Mouse (Mus musculus): ENCODE measurements around the gene Lmln. TPM values are rescaled to one million over a fixed set of nuclear protein-coding genes. Genes with fewer than 3 reads are reported as not detected.
"Not testable (repeated sequence)": the region's sequence is repeated elsewhere in the genome, so short reads cannot be mapped to it uniquely, and the experiment has no call there.

The Lmln gene
- polyA plus RNA-seq, 1 experiment from 2014 or later: 0.88 TPM

DNA sequence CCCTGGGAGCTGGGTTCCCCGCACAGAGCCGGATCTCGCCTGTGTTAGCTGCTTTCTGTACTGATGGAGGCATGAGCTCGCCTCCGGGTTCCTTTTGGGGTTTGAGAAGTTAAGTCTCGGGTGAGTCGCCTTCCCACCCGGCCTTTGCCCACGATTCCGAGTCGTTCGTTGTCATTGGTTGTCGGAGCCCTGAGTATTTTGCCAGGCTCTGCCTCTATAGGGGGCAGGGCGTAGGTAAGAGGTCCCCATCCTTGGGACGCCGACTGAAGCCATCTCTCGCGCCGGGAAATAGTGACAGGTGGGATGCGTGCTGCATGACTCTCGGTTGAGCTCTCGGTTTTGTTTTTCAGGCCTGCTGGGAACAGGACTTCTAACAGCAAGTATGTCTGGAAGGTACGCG, 5.5 kb upstream of the Lmln start:
- DNase-seq (ENCODE audit: low spot score): no peak

DNA sequence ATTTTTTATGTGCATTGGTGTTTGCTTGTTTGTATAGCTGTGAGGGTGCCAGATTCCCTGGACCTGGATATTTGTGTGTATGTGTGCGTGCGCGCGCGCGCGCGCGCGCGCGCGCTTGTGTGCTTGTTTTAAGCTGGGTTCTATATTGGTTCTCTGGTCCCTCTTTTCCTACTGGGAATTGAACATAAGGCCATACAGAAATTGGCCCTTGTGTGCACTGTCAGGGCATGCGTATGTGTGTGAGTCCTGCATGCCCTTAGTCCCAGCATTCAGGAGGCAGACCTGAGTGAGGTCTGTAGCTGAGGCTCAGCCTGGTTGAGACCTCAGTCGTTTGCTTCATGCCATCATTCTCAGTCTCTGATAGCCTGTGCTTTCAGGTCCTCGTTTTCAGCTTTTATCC, 4.3 kb upstream of the Lmln start:
- no peak for DNase-seq (ENCODE audit: low spot score)

DNA sequence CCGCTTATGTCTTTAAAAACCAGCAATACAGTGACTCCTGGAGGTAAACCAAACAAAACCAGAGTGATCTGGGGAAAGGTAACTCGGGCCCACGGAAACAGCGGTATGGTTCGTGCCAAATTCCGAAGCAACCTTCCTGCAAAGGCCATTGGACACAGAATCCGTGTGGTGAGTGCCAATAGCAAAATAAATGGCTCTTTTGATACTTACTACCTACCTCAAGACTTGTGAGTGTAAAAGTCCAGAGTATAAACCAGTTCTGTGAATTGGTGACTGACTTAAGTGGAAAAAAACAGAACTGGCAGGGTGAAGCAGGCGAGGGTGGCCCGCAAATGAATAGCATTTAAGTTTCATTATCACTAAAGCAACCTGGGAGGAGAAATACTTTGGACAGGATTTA, 3.7 kb upstream of the Lmln start:
- DNase-seq (ENCODE audit: low spot score): not testable (repeated sequence)

DNA sequence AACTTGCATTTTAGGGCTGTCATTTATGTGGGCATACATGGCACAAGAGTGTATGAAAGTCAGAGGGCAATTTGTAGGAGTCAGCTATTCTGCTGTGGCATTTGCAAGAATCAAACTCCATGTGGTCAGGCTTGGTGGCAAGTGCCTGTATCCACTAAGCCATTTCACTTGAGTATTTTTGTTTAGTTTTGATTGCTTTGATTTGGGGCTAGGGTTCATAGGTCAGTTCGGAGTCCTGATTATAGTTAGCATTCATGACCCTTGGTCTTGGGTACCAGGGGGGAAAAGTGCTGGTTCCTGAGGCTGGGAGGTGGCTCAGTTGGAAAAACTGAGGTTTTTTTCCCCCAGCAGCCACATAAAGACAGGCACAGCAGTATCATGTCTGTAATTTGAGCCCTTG, 2.9 kb upstream of the Lmln start:
- DNase-seq (ENCODE audit: low spot score): no peak

DNA sequence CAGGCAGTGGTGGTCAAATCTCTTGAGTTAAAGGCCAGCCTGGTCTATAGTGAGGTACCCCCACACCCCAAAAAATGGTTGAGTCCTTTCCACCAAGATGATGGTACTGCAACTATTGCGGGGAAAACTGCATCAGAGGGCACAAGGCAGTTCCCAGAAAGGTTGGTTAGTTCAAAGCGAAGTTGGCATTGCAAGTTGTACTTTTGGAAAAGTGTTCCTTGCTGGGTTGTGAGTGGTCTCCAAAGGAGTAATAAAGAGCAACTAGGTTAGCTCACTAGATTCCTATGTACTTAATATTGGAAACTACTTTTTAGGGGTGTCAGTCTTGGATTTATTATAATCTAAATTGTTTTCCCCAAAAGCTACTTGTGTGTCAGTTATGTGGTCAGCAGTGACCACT, 1.4 kb upstream of the Lmln start:
- DNase-seq (ENCODE audit: low spot score): no peak

DNA sequence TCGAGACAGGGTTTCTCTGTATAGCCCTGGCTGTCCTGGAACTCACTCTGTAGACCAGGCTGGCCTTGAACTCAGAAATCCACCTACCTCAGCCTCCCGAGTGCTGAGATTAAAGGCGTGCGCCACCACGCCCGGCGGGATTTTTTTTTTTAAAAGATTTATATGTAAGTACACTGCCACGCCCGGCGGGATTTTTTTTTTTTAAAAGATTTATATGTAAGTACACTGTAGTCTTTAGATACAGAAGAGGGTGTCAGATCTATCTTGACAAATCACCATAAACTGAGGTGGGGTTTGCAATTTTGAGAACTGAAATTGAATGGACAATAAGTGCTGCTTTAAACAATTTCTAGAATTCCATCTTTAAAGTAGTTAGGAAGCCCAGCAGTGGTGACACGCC, 921 bp upstream of the Lmln start:
- no peak for DNase-seq (ENCODE audit: low spot score)

DNA sequence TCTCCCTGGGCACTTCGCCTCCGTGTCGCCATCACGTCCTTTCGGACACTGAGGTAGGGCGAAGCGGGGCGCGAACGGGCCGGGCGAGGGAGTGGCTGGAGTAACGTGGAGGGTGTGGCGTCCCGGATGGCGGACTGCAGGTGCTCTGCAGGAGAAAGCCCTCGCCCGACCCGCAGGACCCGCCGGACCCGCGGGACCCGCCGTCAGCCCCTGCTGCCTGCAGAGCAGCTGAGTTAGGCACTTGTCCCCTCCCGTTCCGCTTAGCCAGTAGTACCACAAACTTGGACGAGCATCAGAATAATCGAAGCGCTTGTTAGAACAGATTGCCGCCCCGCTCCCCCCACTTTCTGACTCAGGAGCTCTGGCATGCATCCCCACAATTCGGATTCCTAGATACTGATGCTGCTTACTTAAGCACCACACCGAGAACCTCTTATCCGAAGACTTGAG, 386 bp downstream of the Lmln start:
- no peak for DNase-seq (ENCODE audit: low spot score)

DNA sequence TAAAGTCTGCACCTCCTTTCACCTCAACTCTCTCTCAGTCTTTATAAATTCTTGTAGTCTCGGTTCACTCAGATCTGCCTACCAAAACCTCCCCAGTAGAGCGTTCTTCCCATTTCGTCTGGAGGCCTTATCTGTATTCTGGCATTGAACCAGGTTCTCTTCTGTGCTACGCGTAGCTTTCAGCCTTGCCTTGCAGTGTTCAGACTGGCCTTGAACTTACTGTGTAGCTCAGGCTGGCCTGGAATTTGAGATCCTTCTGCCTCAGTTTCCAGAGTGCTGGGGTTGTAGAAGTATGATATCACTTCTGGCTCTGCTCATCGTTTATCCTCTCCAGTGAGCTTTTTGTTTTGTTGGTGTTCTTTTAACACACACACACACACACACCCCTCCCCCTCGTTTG, 946 bp downstream of the Lmln start:
- no peak for DNase-seq (ENCODE audit: low spot score)

DNA sequence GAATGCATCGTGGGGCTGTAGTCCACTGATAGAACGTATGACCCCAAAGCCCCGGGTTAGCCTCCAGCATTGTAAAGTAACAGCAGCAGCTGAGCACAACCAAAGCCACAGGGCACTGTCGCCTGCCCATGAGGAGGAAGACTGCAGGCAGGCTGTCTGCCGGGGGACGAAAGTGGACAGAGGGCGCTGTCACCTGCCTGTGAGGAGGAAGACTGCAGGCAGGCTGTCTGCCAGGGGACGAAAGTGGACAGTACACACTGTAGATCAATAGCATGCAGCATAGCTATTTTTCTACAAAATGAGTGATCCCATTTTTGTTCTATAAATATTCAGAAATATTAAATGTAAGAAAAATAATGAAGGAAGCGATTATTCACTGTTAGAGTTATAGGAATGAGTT, 2.3 kb downstream of the Lmln start:
- no peak for DNase-seq (ENCODE audit: low spot score)

DNA sequence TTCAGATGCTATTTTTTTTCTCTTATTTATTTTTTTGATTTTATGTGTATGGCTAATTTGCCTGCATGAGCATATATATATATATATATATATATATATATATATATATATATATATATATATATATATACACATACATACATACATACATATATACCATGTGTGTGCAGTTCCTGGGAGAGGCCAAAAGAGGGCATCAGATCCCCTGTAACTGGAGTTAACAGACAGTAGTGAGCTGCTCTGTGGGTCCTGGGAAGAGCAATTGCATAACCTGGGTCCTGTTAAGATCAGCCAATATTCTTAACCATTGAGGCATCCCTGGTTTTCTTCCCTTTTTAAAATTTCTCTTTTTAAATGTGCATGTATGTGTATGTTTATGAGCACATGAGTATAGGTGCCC, 8.6 kb downstream of the Lmln start:
- no peak for DNase-seq (ENCODE audit: low spot score)

DNA sequence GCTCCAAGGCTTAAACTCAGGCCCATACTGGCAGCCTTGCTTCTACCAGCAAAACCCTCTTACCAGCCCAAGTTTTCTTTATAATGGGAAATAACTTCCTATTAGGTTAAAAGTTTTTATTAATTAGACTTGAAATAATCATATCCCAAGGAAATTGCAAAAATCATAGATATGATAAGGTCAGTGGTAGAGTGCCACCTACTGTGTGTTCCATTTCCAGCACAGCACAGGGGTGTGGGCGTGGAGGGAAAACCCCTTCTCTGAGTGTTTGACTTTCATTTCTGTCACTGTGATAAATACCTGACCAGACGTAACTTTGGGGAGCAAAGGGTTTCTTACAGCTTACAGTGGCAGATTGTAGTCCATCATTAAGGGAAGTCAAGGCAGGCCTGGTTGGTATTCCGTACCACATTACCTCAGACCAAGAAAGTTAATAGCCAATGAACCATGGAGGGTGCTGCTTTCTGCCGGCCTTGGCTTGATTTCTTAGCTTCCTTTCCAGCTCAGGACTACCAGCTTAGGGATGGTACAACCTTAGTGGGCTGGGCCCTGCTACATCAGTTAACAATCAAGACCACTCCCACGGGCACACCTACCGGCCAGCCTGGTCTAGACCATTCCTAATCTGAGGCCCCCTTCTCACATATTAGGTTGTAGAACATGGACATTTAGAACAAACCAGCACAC, 10.7 kb downstream of the Lmln start:
- no peak for DNase-seq (ENCODE audit: low spot score)

DNA sequence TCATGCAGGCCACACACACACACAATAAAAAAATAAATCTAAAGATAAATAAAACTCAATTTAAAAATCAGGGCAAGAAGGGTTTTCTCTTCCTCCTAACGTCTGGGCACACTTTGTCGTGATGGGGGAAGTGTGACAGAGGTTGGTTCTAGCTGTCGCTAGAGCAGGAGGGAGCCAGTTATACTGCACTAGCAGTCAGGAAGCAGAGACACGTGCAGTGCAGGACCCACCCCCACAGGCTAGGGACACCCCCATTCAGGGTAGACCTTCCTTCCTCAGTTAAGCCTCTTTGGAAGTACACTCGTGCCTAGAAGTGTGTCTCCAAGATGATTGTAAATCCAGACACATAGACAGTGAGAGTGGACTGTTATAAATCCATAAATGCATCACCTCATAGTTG, 12.6 kb downstream of the Lmln start:
- DNase-seq (ENCODE audit: low spot score): no peak

DNA sequence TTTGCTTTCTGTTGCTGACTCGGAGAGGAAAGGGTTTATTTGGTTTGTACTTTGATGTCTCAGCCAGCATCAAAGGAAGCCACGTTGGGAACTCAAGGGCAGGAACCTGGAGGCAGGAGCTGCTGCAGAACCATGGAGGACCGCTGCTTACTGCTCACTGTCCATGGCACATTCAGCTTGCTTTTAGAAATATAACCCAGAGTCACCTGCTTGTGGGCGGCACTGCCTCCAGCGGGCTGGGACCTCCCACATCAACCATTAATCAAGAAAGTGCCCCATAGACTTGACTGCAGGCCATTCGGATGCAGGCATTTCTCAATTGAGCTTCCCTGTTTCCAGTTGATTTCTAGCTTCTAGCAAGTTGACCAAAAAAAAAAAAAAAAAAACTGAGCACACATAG, 13.8 kb downstream of the Lmln start:
- no peak for DNase-seq (ENCODE audit: low spot score)

DNA sequence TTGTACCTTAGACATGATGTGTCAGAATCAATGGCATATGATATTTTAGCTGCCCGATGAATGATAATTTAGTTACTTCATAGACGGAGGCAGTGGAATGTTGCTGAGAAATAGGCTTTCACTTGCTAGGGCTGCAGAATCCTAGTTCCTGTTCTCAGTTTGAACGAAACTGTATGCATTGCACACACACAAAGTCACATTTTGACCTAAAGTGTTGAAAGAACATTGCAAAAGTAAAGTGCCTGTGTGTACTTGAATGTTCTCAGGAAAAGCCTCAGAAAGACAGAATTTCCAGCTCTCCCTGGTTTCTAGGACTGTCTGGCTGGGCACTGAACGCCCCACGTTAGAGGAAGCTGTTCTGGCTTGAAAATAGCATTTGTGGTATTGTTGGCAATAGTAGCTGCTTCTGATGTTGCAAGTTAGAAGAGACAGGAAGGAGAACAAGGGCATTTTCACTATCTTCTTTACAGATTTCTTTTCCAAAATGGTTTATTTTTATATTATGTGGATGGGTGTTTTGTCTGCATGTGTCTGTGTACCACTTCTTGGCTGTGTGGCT, 14.8 kb downstream of the Lmln start:
- no peak for DNase-seq (ENCODE audit: low spot score)

DNA sequence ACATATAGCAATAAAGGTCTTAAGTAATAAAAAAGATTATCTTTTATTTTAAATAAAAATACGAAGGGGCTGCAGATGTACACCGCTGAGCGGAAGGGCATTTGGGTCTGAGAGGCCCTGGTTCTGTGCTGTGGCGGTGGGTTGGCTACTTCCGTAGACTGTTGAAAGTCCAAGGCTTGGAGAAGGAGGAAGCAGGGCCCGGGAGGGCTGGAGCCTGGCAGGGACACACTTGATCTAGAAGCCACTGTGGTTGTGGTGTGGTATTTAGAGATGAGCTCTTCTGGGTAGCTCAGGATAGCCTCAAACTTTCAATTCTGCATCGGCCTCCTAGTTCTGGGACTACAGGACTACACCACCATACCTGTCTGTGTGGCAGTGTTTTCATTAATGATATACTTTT, 17.7 kb downstream of the Lmln start:
- DNase-seq (ENCODE audit: low spot score): no peak

DNA sequence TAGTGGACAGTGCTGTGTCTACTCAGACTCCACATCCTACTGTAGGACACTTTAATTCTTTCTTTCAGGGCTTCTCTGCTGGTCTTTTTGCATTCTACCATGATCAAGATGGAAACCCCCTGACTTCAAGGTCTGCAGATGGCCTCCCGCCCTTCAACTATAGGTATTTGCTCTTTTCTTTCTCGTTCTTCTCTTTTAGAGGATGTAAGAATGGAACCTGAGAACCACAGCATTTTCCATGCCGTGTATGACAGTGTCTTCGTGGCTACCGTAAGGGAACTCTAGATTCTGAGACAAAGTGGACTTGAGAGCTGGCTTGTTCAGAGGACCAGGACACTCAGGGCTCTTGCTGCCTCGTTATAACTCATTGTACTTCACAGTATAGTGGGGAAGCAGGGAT, 20.6 kb downstream of the Lmln start:
- no peak for DNase-seq (ENCODE audit: low spot score)

DNA sequence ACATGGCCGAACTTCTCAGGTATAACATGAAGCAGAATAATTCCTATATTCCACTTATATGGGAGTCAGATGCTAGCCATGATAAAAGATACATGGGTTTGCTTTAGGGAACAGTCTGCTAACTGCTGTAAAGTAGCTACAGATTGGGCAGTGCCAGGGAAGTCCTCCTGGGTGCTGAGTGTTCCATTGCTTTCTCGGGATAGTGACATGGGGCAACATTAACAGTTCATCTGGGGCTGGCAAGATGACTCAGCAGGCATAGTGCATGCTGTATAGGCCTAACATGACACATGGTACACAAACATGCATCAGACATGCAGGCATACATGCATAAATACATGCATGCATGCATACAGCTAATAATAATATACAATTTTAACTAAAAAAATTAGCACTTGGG, 21.7 kb downstream of the Lmln start:
- no peak for DNase-seq (ENCODE audit: low spot score)

DNA sequence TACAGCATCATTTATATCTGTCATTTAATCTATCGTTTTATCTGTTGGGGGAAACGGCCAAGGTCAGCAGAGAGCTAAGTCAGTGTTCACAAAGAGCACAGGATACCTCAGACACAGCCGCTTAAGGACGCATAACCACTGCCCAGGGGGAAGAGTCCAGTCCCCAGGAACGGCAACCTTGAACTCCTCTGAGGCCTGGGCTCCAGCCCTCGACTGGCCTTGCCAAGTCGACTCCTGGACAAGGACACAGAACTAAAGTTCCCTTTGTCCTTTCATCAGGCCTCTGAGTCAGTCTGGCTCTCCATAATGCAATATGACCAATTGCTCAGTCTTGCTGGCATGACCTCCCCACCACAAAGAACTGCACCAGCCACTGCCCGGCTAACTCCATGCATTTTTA, 23.3 kb downstream of the Lmln start:
- DNase-seq (ENCODE audit: low spot score): no peak

DNA sequence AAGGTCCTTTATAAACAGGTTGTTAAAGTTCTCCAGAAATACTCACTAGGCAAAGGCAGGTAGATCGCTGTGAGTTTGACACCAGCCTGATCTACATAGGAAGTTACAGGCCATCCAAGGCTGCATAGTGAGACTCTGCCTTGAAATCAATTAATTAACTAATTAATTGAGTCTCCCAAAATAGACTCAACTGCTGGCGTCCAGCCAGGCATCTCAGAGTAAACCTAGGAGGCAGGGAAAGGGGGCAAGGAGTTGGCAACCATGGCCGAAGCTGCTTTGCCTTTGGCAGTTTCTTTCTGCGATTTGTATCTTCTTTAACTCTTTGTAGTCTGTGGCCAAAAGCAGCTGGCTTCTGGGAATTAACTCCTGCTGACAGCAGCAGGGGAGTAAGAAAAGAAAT, 51.4 kb downstream of the Lmln start:
- no peak for DNase-seq (ENCODE audit: low spot score)

DNA sequence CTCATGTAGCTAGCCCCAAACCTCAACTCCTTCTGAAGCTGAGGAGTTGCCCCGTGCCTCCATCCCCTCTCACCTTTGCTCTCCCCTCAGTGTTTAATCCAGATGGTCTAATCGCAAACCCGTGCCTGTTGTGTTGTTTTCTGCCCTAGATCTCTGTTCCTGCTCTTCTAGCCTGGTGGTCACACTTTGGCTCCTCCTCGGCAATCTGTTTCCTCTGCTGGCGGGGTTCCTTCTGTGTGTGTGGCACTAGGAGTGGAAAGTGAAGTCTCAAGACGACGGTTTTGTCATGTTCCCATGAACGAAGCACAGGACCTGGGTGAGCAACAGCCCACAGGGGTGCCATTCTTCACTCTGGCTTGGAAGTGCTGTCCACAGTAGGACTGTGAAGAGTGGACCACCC, 61.1 kb downstream of the Lmln start:
- no peak for DNase-seq (ENCODE audit: low spot score)

DNA sequence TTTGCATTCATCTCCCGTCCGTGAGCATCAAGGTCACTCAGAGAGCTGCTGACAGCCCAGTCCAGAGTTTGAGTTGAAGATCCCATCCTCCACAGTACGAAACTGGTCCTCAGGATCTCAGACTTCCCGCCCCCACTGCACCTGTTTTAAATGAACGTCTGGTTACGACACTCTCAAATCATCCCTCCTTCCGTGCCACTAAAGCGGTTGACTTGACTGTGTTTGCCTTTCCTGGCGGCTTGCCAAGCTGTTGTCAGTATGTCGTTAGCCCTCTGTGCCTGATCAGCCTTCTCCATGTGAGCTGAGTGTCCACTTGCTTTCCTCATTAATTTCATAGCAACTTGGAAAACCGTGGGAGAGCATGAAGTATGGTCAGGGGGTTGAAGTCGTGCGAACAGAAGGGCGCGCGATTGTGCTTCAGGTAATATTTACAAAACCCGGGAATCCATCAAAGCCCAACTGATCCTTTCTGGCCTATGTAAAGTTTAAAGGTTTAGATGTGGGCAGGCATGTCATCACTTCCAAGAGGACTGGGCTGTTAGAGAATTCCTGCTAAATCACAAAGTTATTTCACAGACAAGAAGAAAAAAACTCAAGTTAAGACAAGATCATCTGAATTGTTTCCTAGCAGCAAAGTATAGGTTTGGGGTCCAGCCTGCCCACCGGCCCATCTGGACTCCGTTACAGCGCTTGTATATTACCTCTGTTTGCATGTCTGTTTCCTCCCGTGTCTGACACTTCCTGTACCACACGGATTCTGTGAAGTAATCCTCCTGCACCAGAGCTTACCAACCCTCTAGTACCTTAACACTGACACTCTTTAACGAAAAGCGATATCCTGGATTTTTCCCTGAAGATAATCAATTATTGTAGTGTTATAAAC, 61.9 kb downstream of the Lmln start:
- no peak for DNase-seq (ENCODE audit: low spot score)

DNA sequence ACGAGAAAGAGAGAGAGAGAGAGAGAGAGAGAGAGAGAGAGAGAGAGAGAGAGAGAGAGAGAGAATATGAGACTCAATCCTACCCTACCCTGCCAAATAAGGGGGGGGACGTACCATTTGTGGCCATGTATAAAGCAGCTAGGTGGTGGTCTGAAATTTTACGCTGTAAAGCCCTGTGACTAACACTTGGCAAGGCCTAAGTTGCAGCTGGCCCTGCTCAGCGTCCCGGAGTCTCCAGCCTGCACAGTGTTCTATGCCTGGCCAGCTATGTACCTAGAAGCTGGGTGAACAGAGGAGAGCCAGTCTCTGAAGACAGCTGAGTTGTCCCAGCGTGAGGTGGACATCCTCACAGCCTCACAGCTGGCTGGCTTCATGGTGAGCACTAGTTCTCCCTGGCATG, 64.7 kb downstream of the Lmln start:
- no peak for DNase-seq (ENCODE audit: low spot score)

DNA sequence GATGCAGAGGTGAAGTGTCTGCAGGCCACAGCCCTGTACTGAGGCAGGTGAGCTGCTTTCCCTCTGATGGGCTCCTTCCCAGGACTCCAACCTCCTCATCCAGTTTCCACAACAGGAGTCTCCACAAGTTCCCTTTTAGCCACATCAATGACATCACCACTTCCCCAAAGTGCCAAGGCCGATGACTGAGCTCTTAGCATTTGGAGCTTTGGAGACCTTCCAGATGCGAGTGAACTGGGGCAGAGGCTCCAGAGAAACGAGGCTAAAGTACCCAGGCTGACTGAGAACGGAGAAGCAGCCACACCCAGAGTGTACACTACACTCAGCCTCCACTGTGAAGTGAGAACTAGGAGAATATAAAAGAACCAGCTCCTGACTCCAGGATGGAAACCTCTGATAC, 68.4 kb downstream of the Lmln start:
- no peak for DNase-seq (ENCODE audit: low spot score)
